Mouse (Mus musculus) forebrain, embryonic 13.5 days (tissue): ENCODE data around the gene Mamstr. TPM values are rescaled to one million over a fixed set of nuclear protein-coding genes. Genes with fewer than 3 reads are reported as not detected.

Experiments
- ATAC-seq: fragments of 200-750 bp; cut with Nextera tagmentation; 2 replicates; pipeline ENCODE4 v1.8.0; 2017
- H3K27ac ChIP-seq: fragments of 300-500 bp; sonication (generic); 2 replicates; pipeline ENCODE4 v1.5.1; 2015; ENCODE audit warnings: inconsistent platforms, mild to moderate bottlenecking, moderate library complexity
- H3K27me3 ChIP-seq: fragments of 300-500 bp; sonication (generic); 2 replicates; pipeline ENCODE4 v1.6.1; 2015; ENCODE audit warnings: mild to moderate bottlenecking, inconsistent platforms
- H3K36me3 ChIP-seq: fragments of 300-500 bp; sonication (generic); 2 replicates; pipeline ENCODE4 v1.6.1; 2015; ENCODE audit warnings: mild to moderate bottlenecking, inconsistent platforms; ENCODE audit not compliant: poor library complexity, severe bottlenecking
- H3K4me1 ChIP-seq: fragments of 300-500 bp; sonication (generic); 2 replicates; pipeline ENCODE4 v1.6.1; 2015; ENCODE audit warnings: inconsistent platforms
- H3K4me2 ChIP-seq: fragments of 300-500 bp; sonication (generic); 2 replicates; pipeline ENCODE4 v1.6.1; 2015; ENCODE audit warnings: inconsistent platforms, mild to moderate bottlenecking, moderate library complexity
- H3K4me3 ChIP-seq: fragments of 300-500 bp; sonication (generic); 2 replicates; pipeline ENCODE4 v1.5.1; 2015; ENCODE audit warnings: mild to moderate bottlenecking, inconsistent platforms
- H3K9ac ChIP-seq: fragments of 300-500 bp; sonication (generic); 2 replicates; pipeline ENCODE4 v1.6.1; 2015; ENCODE audit warnings: mild to moderate bottlenecking, inconsistent platforms
- H3K9me3 ChIP-seq: fragments of 300-500 bp; sonication (generic); replicated peaks from 2 replicates; pipeline ENCODE4 v1.6.1; 2016; ENCODE audit warnings: inconsistent platforms
- WGBS: fragments of 180-500 bp; shearing (Covaris S2); methylation state at CpG from one replicate; pipeline ENCODE4 v1.1.7; 2015; 5-methylcytosine and 5-hydroxymethylcytosine counted together
- polyA plus RNA-seq: library from polyadenylated mRNA; unstranded; fragments of >200 nt; fragmentation: Nextera tagmentation; extraction: Ambion mirVana; gene quantifications from 2 replicates; pipeline ENCODE4 v1.2.1, GENCODE M21; 2015

Mamstr gene
- polyA plus RNA-seq: 1.8 and 3.8 TPM in 2 replicates

- H3K27me3 ChIP-seq: no peaks in the 10 kb centered on the region
- peaks cover 9% of the 10 kb centered on the region for H3K36me3 ChIP-seq
- no peak within 1 kb of the TSS for H3K9ac ChIP-seq
- no peak within 1 kb of the TSS for H3K4me3 ChIP-seq
- peak within 1 kb of the TSS; percentile 59; the same call in 1 of the 2 replicates for H3K4me2 ChIP-seq
- no peak within 1 kb of the TSS; the same call in 1 of the 2 replicates for H3K27ac ChIP-seq
- H3K9me3 ChIP-seq: 0 out of 2 replicates have a peak, but pooled peaks cover 3% of the 10 kb centered on the region
- ATAC-seq: no peak
- peaks cover 33% of the 10 kb centered on the region for H3K4me1 ChIP-seq
- 20% methylated on average over 19 of the region's 19 CpGs for whole genome bisulfite sequencing
Measured at GRCm38 (mm10) chr7:45639561-45640027, at the start of gene Mamstr. Gene Mamstr (plus strand): TSS chr7:45639977.

GRCm38 (mm10) chr7:45590874-45591273 is 48.9 kb upstream of the Mamstr start:
- Histone ChIP-seq H3K4me3 (no peak overlapping the region), H3K27ac (no peak overlapping the region), H3K9me3 (no peaks in the 10 kb centered on the region), H3K9ac (no peak overlapping the region), H3K27me3 (no peaks in the 10 kb centered on the region), H3K36me3 (peaks cover 22% of the 10 kb centered on the region), H3K4me2 (no peak overlapping the region), H3K4me1 (peaks cover 6% of the 10 kb centered on the region; the same call in 1 of the 2 replicates)
- 64% methylated on average over 3 of the region's 3 CpGs for WGBS
- no peak for ATAC-seq

GRCm38 (mm10) chr7:45591880-45592279 is 47.9 kb upstream of the Mamstr start:
- 82% methylated on average over 7 of the region's 7 CpGs for WGBS
- no peak for ATAC-seq
- Histone ChIP-seq H3K9ac (no peak overlapping the region), H3K4me2 (no peak overlapping the region), H3K4me1 (peaks cover 6% of the 10 kb centered on the region; the same call in 1 of the 2 replicates), H3K4me3 (no peak overlapping the region), H3K27ac (no peak overlapping the region), H3K27me3 (no peaks in the 10 kb centered on the region), H3K36me3 (peaks cover 12% of the 10 kb centered on the region), H3K9me3 (no peaks in the 10 kb centered on the region)

GRCm38 (mm10) chr7:45593118-45593815 is 46.5 kb upstream of the Mamstr start:
- Histone ChIP-seq H3K27ac (no peak overlapping the region), H3K27me3 (no peaks in the 10 kb centered on the region), H3K9ac (no peak overlapping the region), H3K4me2 (no peak overlapping the region), H3K36me3 (0 out of 2 replicates have a peak, but pooled peaks cover under 1% of the 10 kb centered on the region), H3K4me1 (peaks cover 6% of the 10 kb centered on the region; the same call in 1 of the 2 replicates), H3K9me3 (no peaks in the 10 kb centered on the region), H3K4me3 (no peak overlapping the region)
- WGBS: 28% methylated on average over 10 of the region's 10 CpGs
- no peak for ATAC-seq

- H3K4me3 ChIP-seq: no peak overlapping the region
- H3K27ac ChIP-seq: no peak overlapping the region
- no peak overlapping the region for H3K4me2 ChIP-seq
- no peak overlapping the region for H3K9ac ChIP-seq
- H3K27me3 ChIP-seq: no peaks in the 10 kb centered on the region
- no peak for ATAC-seq
- H3K9me3 ChIP-seq: no peaks in the 10 kb centered on the region
- 84% methylated on average over 4 of the region's 4 CpGs for WGBS
- H3K36me3 ChIP-seq: no peaks in the 10 kb centered on the region
- no peaks in the 10 kb centered on the region for H3K4me1 ChIP-seq
Measured at GRCm38 (mm10) chr7:45595176-45595575, 44.6 kb upstream of the Mamstr start.

- Histone ChIP-seq H3K4me3 (no peak overlapping the region), H3K9me3 (no peaks in the 10 kb centered on the region), H3K27me3 (no peaks in the 10 kb centered on the region), H3K36me3 (no peaks in the 10 kb centered on the region), H3K4me2 (no peak overlapping the region), H3K9ac (no peak overlapping the region), H3K27ac (no peak overlapping the region), H3K4me1 (no peaks in the 10 kb centered on the region)
- no peak for ATAC-seq
- 70% methylated on average over 1 of the region's 1 CpGs for WGBS
Measured at GRCm38 (mm10) chr7:45596107-45596506, 43.7 kb upstream of the Mamstr start.

GRCm38 (mm10) chr7:45597013-45597412 is 42.8 kb upstream of the Mamstr start:
- no peaks in the 10 kb centered on the region for H3K27me3 ChIP-seq
- WGBS: 91% methylated on average over 5 of the region's 5 CpGs
- no peak for ATAC-seq

GRCm38 (mm10) chr7:45597527-45597926 is 42.2 kb upstream of the Mamstr start:
- no peaks in the 10 kb centered on the region for H3K4me1 ChIP-seq

More at GRCm38 (mm10) chr7:45597013-45597412, 42.8 kb upstream of the Mamstr start:
- H3K27ac ChIP-seq: no peak overlapping the region
- H3K36me3 ChIP-seq: no peaks in the 10 kb centered on the region
- H3K4me1 ChIP-seq: no peaks in the 10 kb centered on the region
- no peak overlapping the region for H3K9ac ChIP-seq
- no peaks in the 10 kb centered on the region for H3K9me3 ChIP-seq
- no peak overlapping the region for H3K4me2 ChIP-seq
- no peak overlapping the region for H3K4me3 ChIP-seq

GRCm38 (mm10) chr7:45598960-45599879 is 40.6 kb upstream of the Mamstr start:
- no peaks in the 10 kb centered on the region for H3K4me1 ChIP-seq
- no peak overlapping the region for H3K27ac ChIP-seq
- H3K4me3 ChIP-seq: no peak overlapping the region
- no peak overlapping the region for H3K4me2 ChIP-seq
- 54% methylated on average over 18 of the region's 18 CpGs for WGBS
- H3K27me3 ChIP-seq: no peaks in the 10 kb centered on the region
- H3K9me3 ChIP-seq: no peaks in the 10 kb centered on the region; the same call in 1 of the 2 replicates
- ATAC-seq: no peak
- H3K36me3 ChIP-seq: no peaks in the 10 kb centered on the region
- H3K9ac ChIP-seq: no peak overlapping the region

More at GRCm38 (mm10) chr7:45597527-45597926, 42.2 kb upstream of the Mamstr start:
- no peak overlapping the region for H3K4me2 ChIP-seq
- H3K9ac ChIP-seq: no peak overlapping the region
- H3K9me3 ChIP-seq: no peaks in the 10 kb centered on the region
- WGBS: 95% methylated on average over 6 of the region's 6 CpGs
- no peak for ATAC-seq
- no peaks in the 10 kb centered on the region for H3K36me3 ChIP-seq
- no peaks in the 10 kb centered on the region for H3K27me3 ChIP-seq
- H3K4me3 ChIP-seq: no peak overlapping the region
- H3K27ac ChIP-seq: no peak overlapping the region

GRCm38 (mm10) chr7:45605704-45606289 is 34.0 kb upstream of the Mamstr start:
- ATAC-seq: no peak
- Histone ChIP-seq H3K27me3 (no peaks in the 10 kb centered on the region), H3K36me3 (no peaks in the 10 kb centered on the region), H3K4me2 (no peak overlapping the region), H3K4me3 (no peak overlapping the region), H3K27ac (no peak overlapping the region), H3K9me3 (no peaks in the 10 kb centered on the region; the same call in 1 of the 2 replicates), H3K9ac (no peak overlapping the region), H3K4me1 (no peaks in the 10 kb centered on the region)
- WGBS: 81% methylated on average over 9 of the region's 9 CpGs

GRCm38 (mm10) chr7:45609511-45609910 is 30.3 kb upstream of the Mamstr start:
- Histone ChIP-seq H3K9me3 (no peaks in the 10 kb centered on the region), H3K4me1 (no peaks in the 10 kb centered on the region), H3K9ac (no peak overlapping the region), H3K36me3 (no peaks in the 10 kb centered on the region), H3K27me3 (no peaks in the 10 kb centered on the region), H3K4me2 (no peak overlapping the region), H3K4me3 (no peak overlapping the region), H3K27ac (no peak overlapping the region)
- ATAC-seq: no peak
- 73% methylated on average over 1 of the region's 1 CpGs for WGBS
